Mouse (Mus musculus) cerebellum, adult (tissue): ENCODE results near the gene Il17re.
A peak's percentile ranks its signal among the peaks of the same experiment; 100 is the strongest.

Source experiments
- ATAC-seq: cut with Nextera tagmentation; 2 replicates; pipeline ENCODE4 v1.9.2; 2017; ENCODE audit warnings: mild to moderate bottlenecking, moderate library complexity, mixed read lengths; ENCODE audit not compliant: insufficient number of reproducible peaks, low FRiP score, low TSS enrichment

The Il17re gene

DNA sequence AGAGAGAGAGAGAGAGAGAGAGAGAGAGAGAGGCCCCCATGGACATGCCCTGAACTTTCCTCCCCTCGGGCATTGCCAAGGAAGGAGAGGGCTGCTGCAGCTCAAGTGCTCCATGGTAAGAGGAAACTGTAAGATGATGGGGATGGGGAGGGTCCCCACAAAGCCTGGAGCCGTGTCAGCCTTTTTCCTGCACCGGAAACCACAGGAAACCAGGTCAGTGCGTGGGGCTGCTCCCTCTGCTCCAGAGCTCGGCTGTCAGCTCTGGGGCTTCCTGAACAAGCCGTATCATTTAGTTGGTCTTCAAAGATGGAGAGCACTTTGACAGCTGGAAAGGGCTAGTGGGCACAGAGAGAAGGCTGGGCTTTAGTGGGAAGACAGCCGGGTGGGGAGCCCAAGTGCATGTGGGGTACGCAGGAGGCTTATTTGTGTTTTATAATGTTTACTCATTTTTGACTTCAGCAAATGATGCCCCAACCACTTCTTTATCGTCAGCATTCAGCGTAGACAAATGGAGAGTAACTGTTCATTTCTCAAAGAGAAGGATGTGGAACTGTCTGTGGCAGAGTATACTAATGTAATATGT, at the start of gene Il17re:
Il17re (plus strand) TSS at position 533 of the 583 bp plus-strand sequence.
- no peak for ATAC-seq

DNA sequence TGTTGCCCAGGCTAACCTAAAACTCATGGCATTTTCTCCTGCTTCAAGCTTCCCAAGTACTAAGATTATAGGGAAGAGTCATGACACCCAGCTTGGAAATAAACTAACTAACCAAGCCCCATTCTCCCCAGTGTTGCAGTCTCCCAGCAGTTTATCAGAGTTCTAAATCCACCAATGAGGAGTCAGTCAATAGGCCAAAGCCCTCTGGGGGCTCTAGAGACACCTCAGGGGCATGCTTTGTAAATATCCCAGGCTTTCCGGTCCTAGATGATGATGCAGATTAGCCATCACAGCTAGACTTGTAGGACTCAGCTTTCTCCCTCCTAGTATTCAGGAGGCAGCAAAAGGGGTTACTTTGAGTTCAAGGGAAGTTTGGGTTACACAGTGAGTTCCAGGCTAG, 48.3 kb upstream of the Il17re start:
- ATAC-seq: no peak

GRCm38 (mm10) chr6:113416416-113416815, 41.9 kb upstream of the Il17re start:
- ATAC-seq: no peak

- peak; percentile 36; the same call in 1 of the 2 replicates for ATAC-seq
These were observed 39.7 kb upstream of the Il17re start for GRCm38 (mm10) chr6:113418441-113419198.

DNA sequence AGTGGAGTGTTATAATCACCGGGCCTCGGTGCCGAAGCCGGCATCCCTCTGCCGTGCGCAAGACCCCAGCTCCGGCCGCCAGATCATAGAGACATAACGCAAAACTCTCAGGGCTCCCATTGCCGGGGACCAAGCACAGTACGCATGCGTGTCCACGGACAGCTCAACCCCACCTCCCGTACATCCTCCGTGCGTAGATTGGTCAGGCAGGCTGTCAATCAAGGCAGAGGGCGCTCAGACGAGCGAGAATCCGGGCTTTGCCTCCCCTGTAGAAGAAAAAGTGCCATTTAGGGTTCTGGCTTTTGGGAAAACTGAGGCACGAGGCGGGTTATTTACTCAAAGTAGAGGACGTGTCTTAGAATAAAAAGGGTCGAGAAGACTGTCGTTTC, 39.1 kb upstream of the Il17re start, which contains the start of gene Rpusd3:
Rpusd3 (minus strand) TSS at position 142 of the 389 bp plus-strand sequence.
- ATAC-seq: peak; percentile 98

DNA sequence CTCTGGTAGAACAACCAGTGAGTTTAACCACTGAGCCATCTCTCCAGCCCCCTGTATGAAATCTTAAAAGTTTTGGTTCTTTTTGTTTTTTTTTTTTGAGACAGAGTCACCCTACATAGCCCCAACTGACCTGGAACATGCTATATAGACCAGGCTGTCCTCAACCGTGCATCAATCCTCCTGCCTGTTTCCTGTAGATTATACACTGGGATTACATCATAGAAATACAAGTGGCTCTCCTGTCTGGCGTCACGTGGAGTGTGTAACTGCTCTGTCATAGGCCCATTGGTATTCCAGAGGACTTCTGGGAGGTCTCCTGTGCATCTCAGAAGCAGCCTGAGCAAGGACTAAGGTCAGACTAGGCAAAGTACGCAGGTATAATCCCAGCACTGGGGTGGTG, 35.3 kb upstream of the Il17re start:
- no peak for ATAC-seq

DNA sequence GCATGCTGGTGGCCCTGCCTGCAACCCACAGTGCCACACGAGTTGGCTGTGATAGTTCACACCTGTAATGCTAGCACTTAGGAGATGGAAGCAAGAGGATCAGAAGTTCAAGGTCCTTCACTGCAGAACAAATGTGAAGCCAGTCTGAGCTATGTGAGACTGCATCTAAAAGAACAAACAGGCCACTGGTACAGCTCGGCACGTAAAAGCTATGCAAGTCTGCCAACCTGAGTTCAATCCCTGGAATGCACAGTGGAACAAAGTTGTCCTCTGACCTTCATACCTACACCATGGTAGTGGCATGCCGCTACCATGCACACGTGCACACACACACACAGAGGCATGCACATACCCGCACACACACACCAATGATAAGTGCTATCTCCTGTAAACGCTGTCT, 34.1 kb upstream of the Il17re start:
- no peak for ATAC-seq

DNA sequence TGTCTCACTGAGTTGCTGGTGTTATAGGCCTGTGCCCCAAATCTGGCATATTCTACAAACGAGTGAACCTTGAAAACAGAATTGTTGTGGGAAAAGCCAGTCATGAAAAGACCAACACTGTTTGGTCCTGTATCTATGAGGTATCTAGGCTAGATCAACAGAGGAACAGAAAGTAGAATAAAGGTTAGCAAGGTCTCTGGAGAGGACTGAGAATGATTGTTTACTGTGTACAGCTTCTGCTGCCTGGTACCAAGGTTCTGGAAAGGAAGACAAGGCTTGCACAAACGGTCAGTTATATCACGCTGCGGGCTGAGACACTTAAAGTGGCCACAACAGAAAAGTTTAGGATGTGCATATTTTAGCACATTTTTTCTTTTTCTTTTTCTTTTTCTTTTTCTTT, 31.6 kb upstream of the Il17re start:
- ATAC-seq: no peak

DNA sequence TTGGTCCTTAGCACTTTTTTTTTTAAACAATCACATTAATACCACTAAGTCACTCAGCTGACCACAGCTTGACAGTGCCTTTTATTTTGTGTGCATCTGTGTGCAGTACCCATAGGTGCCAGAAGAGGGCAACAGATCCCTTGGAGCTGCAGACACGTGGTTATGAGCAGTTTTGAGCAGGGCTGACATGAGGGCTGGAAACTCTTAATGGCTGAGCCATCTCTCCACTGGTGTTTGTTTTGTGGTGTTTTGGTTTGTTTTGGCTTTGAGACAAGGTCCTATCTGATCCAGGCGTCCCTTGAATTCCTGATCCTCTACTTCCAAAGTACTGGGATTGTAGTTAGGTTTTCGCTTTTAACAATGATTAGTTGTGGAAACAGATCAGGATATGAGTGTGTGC, 30.9 kb upstream of the Il17re start:
- no peak for ATAC-seq

- no peak for ATAC-seq
These were observed 30.3 kb upstream of the Il17re start for GRCm38 (mm10) chr6:113428006-113428405.

GRCm38 (mm10) chr6:113429965-113430364, 28.3 kb upstream of the Il17re start:
- ATAC-seq: no peak

- ATAC-seq: no peak
These were observed 27.4 kb upstream of the Il17re start for GRCm38 (mm10) chr6:113430846-113431245.

DNA sequence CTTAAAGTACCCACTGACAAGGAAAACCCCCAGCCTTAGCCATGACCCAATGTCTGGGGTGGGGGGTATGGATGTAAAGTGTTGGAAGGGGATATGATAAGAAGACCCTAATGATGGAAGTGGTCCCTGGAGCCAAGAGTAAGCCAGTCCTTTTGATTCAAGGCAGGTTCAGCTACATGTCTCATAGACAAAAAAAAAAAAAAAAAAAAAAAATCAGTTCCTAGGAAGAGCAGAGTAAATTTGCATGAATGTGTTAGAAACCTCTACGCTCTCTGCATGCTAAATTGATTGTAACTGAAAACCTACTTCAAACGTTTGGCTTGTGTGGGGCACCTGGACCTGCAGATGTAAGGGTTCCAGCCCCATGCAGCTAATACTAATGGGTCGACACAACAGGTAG, 26.5 kb upstream of the Il17re start:
- no peak for ATAC-seq

- ATAC-seq: no peak
These were observed 24.6 kb upstream of the Il17re start for GRCm38 (mm10) chr6:113433661-113434060.

- no peak for ATAC-seq
These were observed 23.6 kb upstream of the Il17re start for GRCm38 (mm10) chr6:113434691-113435090.

- ATAC-seq: no peak
These were observed 22.5 kb upstream of the Il17re start, which contains the start of gene Cidec for GRCm38 (mm10) chr6:113435664-113436205. TSS of gene Cidec (minus strand) at chr6:113435760.

DNA sequence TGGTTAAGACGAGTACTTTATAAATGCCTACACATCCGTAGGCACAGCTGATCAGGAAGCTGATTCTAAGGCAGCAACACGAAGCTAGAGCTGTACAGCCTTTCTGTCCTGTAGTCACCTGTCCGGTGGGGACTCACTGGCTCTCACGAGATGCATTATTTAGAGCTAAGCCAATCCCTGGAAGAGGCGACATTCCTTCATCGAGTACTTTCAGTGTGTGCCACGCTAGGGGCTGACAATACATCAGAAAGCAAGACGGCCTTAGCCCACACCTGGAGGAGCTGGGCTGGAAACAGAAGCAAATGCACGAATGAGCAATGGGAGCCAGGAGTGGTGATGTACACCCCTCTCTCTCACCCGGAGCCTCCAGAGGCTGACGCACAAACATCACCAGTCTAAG, 21.1 kb upstream of the Il17re start:
- ATAC-seq: no peak

- no peak for ATAC-seq
These were observed 19.4 kb upstream of the Il17re start for GRCm38 (mm10) chr6:113438721-113439430.

DNA sequence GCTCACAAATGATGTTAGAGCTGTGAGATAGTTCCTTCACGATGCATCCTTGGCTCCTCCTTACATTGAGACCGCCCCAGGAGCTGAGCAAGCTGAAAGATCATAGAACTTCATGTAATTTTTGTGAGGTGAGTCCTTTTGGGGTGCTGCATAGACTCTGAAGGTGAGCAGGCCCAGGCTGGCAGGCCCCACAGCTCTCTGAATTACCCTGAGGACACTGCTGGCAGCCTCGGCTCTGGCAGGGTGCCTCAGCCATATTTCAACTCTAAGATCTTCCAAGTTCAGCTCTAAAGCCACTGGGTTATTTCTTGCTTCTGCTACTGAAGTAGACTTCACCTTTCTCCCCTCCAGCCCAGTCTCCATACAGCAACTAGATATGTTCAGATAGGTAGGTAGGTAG, 17.6 kb upstream of the Il17re start:
- ATAC-seq: 0 out of 2 replicates have a peak, but pooled peaks have one; percentile 4

GRCm38 (mm10) chr6:113441147-113441680, 17.1 kb upstream of the Il17re start:
- peak; percentile 36; the same call in 1 of the 2 replicates for ATAC-seq

- ATAC-seq: no peak
These were observed 16.2 kb upstream of the Il17re start for GRCm38 (mm10) chr6:113442087-113442441.
